Mouse (Mus musculus) fat pad, adult 2 months (tissue): Measurements from ENCODE around the gene Frmd4b.
"Not testable (repeated sequence)": the region's sequence is repeated elsewhere in the genome, so short reads cannot be mapped to it uniquely, and the experiment has no call there.

Experiments
- DNase-seq: peaks from one replicate; pipeline ENCODE4 v3.0.0-alpha.2; 2011; ENCODE audit warnings: low read depth, low spot score; ENCODE audit errors: extremely low read depth

The Frmd4b gene

GRCm38 (mm10) chr6:97430519-97430918 lies 186.8 kb downstream of the Frmd4b start:
- DNase-seq: no peak

GRCm38 (mm10) chr6:97429688-97430343 lies 187.5 kb downstream of the Frmd4b start:
- no peak for DNase-seq

- DNase-seq: no peak
Observed at GRCm38 (mm10) chr6:97419771-97420446, 197.4 kb downstream of the Frmd4b start.

GRCm38 (mm10) chr6:97416972-97417554 lies 200.3 kb downstream of the Frmd4b start:
- no peak for DNase-seq

GRCm38 (mm10) chr6:97415578-97415977 lies 201.8 kb downstream of the Frmd4b start:
- DNase-seq: not testable (repeated sequence)

GRCm38 (mm10) chr6:97413453-97413852 lies 203.9 kb downstream of the Frmd4b start:
- DNase-seq: no peak

GRCm38 (mm10) chr6:97412403-97412802 lies 204.9 kb downstream of the Frmd4b start:
- DNase-seq: no peak

GRCm38 (mm10) chr6:97411327-97411726 lies 206.0 kb downstream of the Frmd4b start:
- no peak for DNase-seq

- DNase-seq: no peak
Observed at GRCm38 (mm10) chr6:97409467-97410239, 207.7 kb downstream of the Frmd4b start.

- no peak for DNase-seq
Observed at GRCm38 (mm10) chr6:97407914-97408313, 209.4 kb downstream of the Frmd4b start.

- DNase-seq: no peak
Observed at GRCm38 (mm10) chr6:97407425-97407824, 209.9 kb downstream of the Frmd4b start.

GRCm38 (mm10) chr6:97405311-97405710 lies 212.0 kb downstream of the Frmd4b start:
- no peak for DNase-seq

- no peak for DNase-seq
Observed at GRCm38 (mm10) chr6:97402822-97403472, 214.4 kb downstream of the Frmd4b start.

GRCm38 (mm10) chr6:97400446-97400845 lies 216.9 kb downstream of the Frmd4b start:
- DNase-seq: no peak

- DNase-seq: no peak
Observed at GRCm38 (mm10) chr6:97397935-97398334, 219.4 kb downstream of the Frmd4b start.

- DNase-seq: no peak
Observed at GRCm38 (mm10) chr6:97396957-97397354, 220.4 kb downstream of the Frmd4b start.

GRCm38 (mm10) chr6:97396351-97396956 lies 220.9 kb downstream of the Frmd4b start:
- no peak for DNase-seq

- no peak for DNase-seq
Observed at GRCm38 (mm10) chr6:97395477-97396350, 221.6 kb downstream of the Frmd4b start.

GRCm38 (mm10) chr6:97394473-97395075 lies 222.8 kb downstream of the Frmd4b start:
- DNase-seq: peak; percentile 23
